Mouse (Mus musculus) MEL (cell line): ENCODE measurements at regions not wholly inside any gene's neighbourhood (a gene's known extent, or its start where the extent isn't known, plus 50 kb on each side); places are given as distances from the start of the nearest gene placed in this dataset.

Source experiments
- DNase-seq: peaks from one replicate; pipeline ENCODE4 v3.0.0; 2011; ENCODE audit warnings: low read depth, low spot score
- H3K27ac ChIP-seq: 2 replicates; pipeline ENCODE4 v1.5.1; 2012; ENCODE audit warnings: low read depth, mild to moderate bottlenecking, control low read depth, low read length, moderate library complexity; ENCODE audit not compliant: control insufficient read depth
- H3K27me3 ChIP-seq, 2 experiments: fragments of 150-350 bp in 1 of 2; sonication (generic) in 1 of 2; 2 replicates each; pipeline ENCODE4 v1.6.1; 2012; ENCODE audit warnings: low read length in 2 of 2, mild to moderate bottlenecking in 2 of 2, improper control_type of control experiment in 1 of 2, moderate library complexity in 1 of 2; ENCODE audit not compliant: insufficient read depth in 2 of 2, control insufficient read depth in 1 of 2
- H3K36me3 ChIP-seq, 2 experiments: 2 replicates each; pipeline ENCODE4 v1.6.1; 2012 to 2014; ENCODE audit warnings: low read length in 2 of 2, improper control_type of control experiment in 1 of 2, inconsistent platforms in 1 of 2, mild to moderate bottlenecking in 1 of 2; ENCODE audit not compliant: insufficient read depth in 2 of 2, control insufficient read depth in 1 of 2
- H3K4me1 ChIP-seq, 2 experiments: fragments of 150-350 bp in 1 of 2; sonication (generic) in 1 of 2; 2 replicates each; pipeline ENCODE4 v1.6.1; 2012; ENCODE audit warnings: low read length in 2 of 2, improper control_type of control experiment in 1 of 2, mild to moderate bottlenecking in 1 of 2; ENCODE audit not compliant: insufficient read depth in 2 of 2, control insufficient read depth in 1 of 2
- H3K4me3 ChIP-seq, 2 experiments: fragments of 150-350 bp in 1 of 2; sonication (generic) in 1 of 2; 2 replicates each; pipeline ENCODE4 v1.5.1; 2012; ENCODE audit warnings: low read depth in 2 of 2, low read length in 2 of 2, mild to moderate bottlenecking in 2 of 2, moderate library complexity in 2 of 2, control low read depth in 1 of 2, improper control_type of control experiment in 1 of 2; ENCODE audit not compliant: control insufficient read depth in 1 of 2, insufficient read depth in 1 of 2
- H3K79me2 ChIP-seq: 2 replicates; pipeline ENCODE4 v1.6.1; 2012; ENCODE audit warnings: mild to moderate bottlenecking, low read length, moderate library complexity; ENCODE audit not compliant: control insufficient read depth, poor library complexity, insufficient read depth
- H3K9ac ChIP-seq: 2 replicates; pipeline ENCODE4 v1.6.1; 2012; ENCODE audit warnings: low read depth, mild to moderate bottlenecking, control low read depth, low read length, moderate library complexity; ENCODE audit not compliant: control insufficient read depth, poor library complexity, severe bottlenecking
- H3K9me3 ChIP-seq: fragments of 150-350 bp; sonication (generic); replicated peaks from 2 replicates; pipeline ENCODE4 v1.6.1; 2012; ENCODE audit warnings: mild to moderate bottlenecking, low read length, improper control_type of control experiment, moderate library complexity; ENCODE audit not compliant: insufficient read depth
- BHLHE40 ChIP-seq: IDR thresholded peaks from 2 replicates; pipeline ENCODE4 v1.6.1; 2012; ENCODE audit warnings: low read depth, mild to moderate bottlenecking, inconsistent platforms, low read length, improper control_type of control experiment, borderline replicate concordance
- EP300 ChIP-seq, 2 experiments: IDR thresholded peaks; 2 replicates each; pipeline ENCODE4 v1.6.1; 2011; ENCODE audit warnings: improper control_type of control experiment in 2 of 2, low read length in 2 of 2, low read depth in 1 of 2, mild to moderate bottlenecking in 1 of 2
- GABPA ChIP-seq: IDR thresholded peaks from 2 replicates; pipeline ENCODE4 v1.6.1; 2012; ENCODE audit warnings: low read depth, mild to moderate bottlenecking, inconsistent platforms, low read length, improper control_type of control experiment, moderate library complexity
- JUND ChIP-seq: IDR thresholded peaks from 2 replicates; pipeline ENCODE4 v1.6.1; 2011; ENCODE audit warnings: low read depth, mild to moderate bottlenecking, improper control_type of control experiment, low read length
- KAT2A ChIP-seq: conservative IDR thresholded peaks from 2 replicates; pipeline ENCODE4 v1.6.1; 2012; ENCODE audit warnings: low read depth, low read length, improper control_type of control experiment, inconsistent platforms
- MAFK ChIP-seq: IDR thresholded peaks from 2 replicates; pipeline ENCODE4 v1.6.1; 2011; ENCODE audit warnings: low read depth, mild to moderate bottlenecking, low read length, improper control_type of control experiment, borderline replicate concordance
- MAX ChIP-seq: IDR thresholded peaks from 2 replicates; pipeline ENCODE4 v1.6.1; 2011; ENCODE audit warnings: low read length, improper control_type of control experiment
- MEF2A ChIP-seq: IDR thresholded peaks from 2 replicates; pipeline ENCODE4 v1.6.1; 2014; ENCODE audit warnings: low read depth, mild to moderate bottlenecking, inconsistent platforms, low read length, improper control_type of control experiment; ENCODE audit not compliant: poor library complexity, insufficient replicate concordance, severe bottlenecking; ENCODE audit errors: extremely low read depth
- MYC ChIP-seq: IDR thresholded peaks from 2 replicates; pipeline ENCODE4 v1.6.1; 2011; ENCODE audit warnings: low read depth, mild to moderate bottlenecking, low read length, improper control_type of control experiment, moderate library complexity
- NRF1 ChIP-seq: IDR thresholded peaks from 2 replicates; pipeline ENCODE4 v1.6.1; 2014; ENCODE audit warnings: low read depth, mild to moderate bottlenecking, inconsistent platforms, low read length, improper control_type of control experiment, moderate library complexity; ENCODE audit not compliant: poor library complexity, insufficient read depth, severe bottlenecking
- POLR2A ChIP-seq, 2 experiments: IDR thresholded peaks; 2 replicates each; pipeline ENCODE4 v1.6.1; 2011 to 2012; ENCODE audit warnings: low read length in 2 of 2, mild to moderate bottlenecking in 2 of 2, control low read depth in 1 of 2, improper control_type of control experiment in 1 of 2, low read depth in 1 of 2, moderate library complexity in 1 of 2; ENCODE audit not compliant: control insufficient read depth in 1 of 2, insufficient read depth in 1 of 2, poor library complexity in 1 of 2
- POLR2AphosphoS2 ChIP-seq: IDR thresholded peaks from 2 replicates; pipeline ENCODE4 v1.6.1; 2011; ENCODE audit warnings: low read length, improper control_type of control experiment
- RAD21 ChIP-seq: IDR thresholded peaks from 2 replicates; pipeline ENCODE4 v1.6.1; 2011; ENCODE audit warnings: mild to moderate bottlenecking, low read depth, low read length, improper control_type of control experiment
- SIN3A ChIP-seq: IDR thresholded peaks from 2 replicates; pipeline ENCODE4 v1.6.1; 2012; ENCODE audit warnings: low read length, improper control_type of control experiment, inconsistent platforms
- SMC3 ChIP-seq: IDR thresholded peaks from 2 replicates; pipeline ENCODE4 v1.6.1; 2011; ENCODE audit warnings: low read depth, low read length, improper control_type of control experiment
- TBP ChIP-seq: IDR thresholded peaks from 2 replicates; pipeline ENCODE4 v1.8.0; 2011; ENCODE audit warnings: low read depth, low read length, improper control_type of control experiment
- UBTF ChIP-seq: IDR thresholded peaks from 2 replicates; pipeline ENCODE4 v1.6.1; 2012; ENCODE audit warnings: low read depth, mild to moderate bottlenecking, inconsistent platforms, low read length, improper control_type of control experiment, moderate library complexity, borderline replicate concordance; ENCODE audit not compliant: insufficient read depth
- USF1 ChIP-seq: IDR thresholded peaks from 2 replicates; pipeline ENCODE4 v1.6.1; 2014; ENCODE audit warnings: low read depth, mild to moderate bottlenecking, inconsistent platforms, low read length, improper control_type of control experiment, moderate library complexity
- USF2 ChIP-seq, 2 experiments: IDR thresholded peaks; 2 replicates each; pipeline ENCODE4 v1.6.1; 2011 to 2012; ENCODE audit warnings: improper control_type of control experiment in 2 of 2, low read length in 2 of 2, borderline replicate concordance in 1 of 2, inconsistent platforms in 1 of 2, low read depth in 1 of 2, mild to moderate bottlenecking in 1 of 2; ENCODE audit not compliant: insufficient read depth in 1 of 2
- ZKSCAN1 ChIP-seq: IDR thresholded peaks from 2 replicates; pipeline ENCODE4 v1.6.1; 2012; ENCODE audit warnings: low read depth, mild to moderate bottlenecking, inconsistent platforms, low read length, improper control_type of control experiment, moderate library complexity
- ZMIZ1 ChIP-seq: IDR thresholded peaks from 2 replicates; pipeline ENCODE4 v1.6.1; 2012; ENCODE audit warnings: low read depth, mild to moderate bottlenecking, inconsistent platforms, low read length, improper control_type of control experiment, moderate library complexity

GRCm38 (mm10) chr10:95031371-95031770 lies 86.7 kb upstream of the Plxnc1 start:
- TF ChIP-seq USF2 (IDR thresholded peaks at IDR 0.05; ENCODE audit: borderline replicate concordance in 1 of 2, insufficient read depth in 1 of 2, low read depth in 1 of 2, low read length in 2 of 2) (no peak), KAT2A (no peak), GABPA (no peak), TBP (no peak), MAFK (no peak), BHLHE40 (no peak), SMC3 (no peak), POLR2AphosphoS2 (no peak), MYC (no peak), USF1 (no peak), MAX (no peak), EP300 (IDR thresholded peaks at IDR 0.05; ENCODE audit: low read depth in 1 of 2, low read length in 2 of 2) (no peak), RAD21 (no peak), MEF2A (no peak), NRF1 (no peak), UBTF (no peak)
- no peak overlapping the region for H3K9ac ChIP-seq
- H3K4me1 ChIP-seq = no peaks in the 10 kb centered on the region
- H3K27ac ChIP-seq = no peak overlapping the region
- no peaks in the 10 kb centered on the region for H3K9me3 ChIP-seq
- H3K36me3 ChIP-seq = no peaks in the 10 kb centered on the region
- H3K27me3 ChIP-seq = peaks cover 12 to 17% of the 10 kb centered on the region in 2 experiments
- no peak overlapping the region for H3K4me3 ChIP-seq
- no peak for DNase-seq
- H3K79me2 ChIP-seq = no peaks in the 10 kb centered on the region

DNA sequence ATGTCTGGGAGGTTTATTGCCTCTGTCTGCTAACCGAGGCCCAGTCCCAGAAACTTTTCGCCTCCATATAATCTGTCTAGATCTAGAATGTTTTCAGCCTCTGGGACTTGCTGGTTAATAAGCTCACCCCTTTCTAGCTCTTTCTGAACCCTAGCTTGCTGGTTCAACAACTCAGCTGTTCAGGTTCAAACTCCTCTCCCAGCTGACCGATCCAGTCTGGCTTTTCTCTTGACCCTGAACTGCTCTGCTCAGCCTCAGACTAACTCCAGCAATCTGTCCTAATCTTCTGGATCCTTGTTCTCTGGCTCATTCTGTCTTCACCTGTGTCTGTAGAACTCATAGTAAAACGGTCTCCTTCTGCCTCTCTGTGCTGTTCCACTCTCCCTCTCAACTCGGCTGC lies 86.2 kb upstream of the Plxnc1 start:
- no peaks in the 10 kb centered on the region for H3K79me2 ChIP-seq
- no peak overlapping the region for H3K27ac ChIP-seq
- no peaks in the 10 kb centered on the region for H3K36me3 ChIP-seq
- peaks cover 13 to 19% of the 10 kb centered on the region in 2 experiments for H3K27me3 ChIP-seq
- no peak for DNase-seq
- TF ChIP-seq JUND = no peak
- no peak for TF ChIP-seq SIN3A
- no peak for TF ChIP-seq POLR2A (IDR thresholded peaks at IDR 0.05; ENCODE audit: control insufficient read depth in 1 of 2, insufficient read depth in 1 of 2, low read depth in 1 of 2, low read length in 2 of 2, poor library complexity in 1 of 2)
- no peak for TF ChIP-seq ZKSCAN1
- no peak for TF ChIP-seq KAT2A
- TF ChIP-seq EP300 (IDR thresholded peaks at IDR 0.05; ENCODE audit: low read depth in 1 of 2, low read length in 2 of 2) = no peak
- no peak for TF ChIP-seq ZMIZ1
- TF ChIP-seq MAX = no peak
- H3K9ac ChIP-seq = no peak overlapping the region
- H3K9me3 ChIP-seq = no peaks in the 10 kb centered on the region
- H3K4me3 ChIP-seq = no peak overlapping the region
- no peaks in the 10 kb centered on the region for H3K4me1 ChIP-seq
